Mouse (Mus musculus): ENCODE data around the gene Slc9b1.

DNA sequence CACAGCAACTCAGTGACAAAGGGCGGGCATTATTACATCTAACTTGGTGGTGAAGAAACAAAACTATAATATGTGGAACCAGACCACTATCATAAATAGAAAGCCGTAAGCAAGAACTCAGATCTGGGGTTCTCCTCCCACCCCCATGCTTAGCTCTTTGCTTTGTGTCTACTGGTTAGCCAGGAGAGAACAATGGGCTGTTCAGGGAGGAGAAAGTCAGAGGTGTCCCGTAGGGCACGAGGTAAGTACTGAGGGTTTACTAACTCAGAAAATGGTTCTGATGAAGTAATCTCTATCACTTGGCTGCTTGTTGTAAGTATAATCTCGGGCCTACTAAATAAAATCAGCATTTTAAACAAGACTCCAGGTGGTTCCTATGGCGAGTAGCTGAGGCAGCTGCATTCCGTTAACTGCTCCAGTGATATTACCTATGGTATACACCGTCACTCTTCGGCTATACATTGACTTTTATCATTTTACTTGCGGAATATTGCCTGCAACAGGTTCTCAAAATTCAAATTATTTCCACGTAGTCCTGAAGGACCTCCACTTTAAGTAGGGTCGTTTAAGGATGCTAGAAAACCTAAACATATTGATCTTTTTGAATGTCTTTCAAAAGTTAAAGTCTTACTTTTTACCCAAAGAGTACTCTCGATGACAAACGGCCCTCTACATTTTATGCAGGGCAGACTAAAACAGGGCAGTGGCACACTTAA lies 89.2 kb downstream of the Slc9b1 start:
- TF ChIP-seq GATA1 (IDR thresholded peaks at IDR 0.05; ENCODE audit: borderline replicate concordance, low read length) (no peak), FLI1 (IDR thresholded peaks at IDR 0.05; ENCODE audit: low read length) (no peak)

Data from megakaryocyte, embryonic 14.5 days (primary cell).